Mouse (Mus musculus) thymus, postnatal 25 days (tissue): ENCODE data around the gene Plekho1.
"Not testable (repeated sequence)": the region's sequence is repeated elsewhere in the genome, so short reads cannot be mapped to it uniquely, and the experiment has no call there.

ENCODE experiments used
- DNase-seq: peaks from one replicate; pipeline ENCODE4 v3.0.0; 2022

The Plekho1 gene

GRCm38 (mm10) chr3:95978265-95978664 is 17.5 kb downstream of the Plekho1 start:
- DNase-seq, result no peak

GRCm38 (mm10) chr3:95977587-95977986 is 18.2 kb downstream of the Plekho1 start:
- DNase-seq, result not testable (repeated sequence)

GRCm38 (mm10) chr3:95977079-95977478 is 18.7 kb downstream of the Plekho1 start:
- no peak for DNase-seq

- DNase-seq, result peak; percentile 87
Observed at GRCm38 (mm10) chr3:95972873-95973634, 22.7 kb downstream of the Plekho1 start.

- peak; percentile 33 for DNase-seq
Observed at GRCm38 (mm10) chr3:95972251-95972872, 23.4 kb downstream of the Plekho1 start.

- DNase-seq, result not testable (repeated sequence)
Observed at GRCm38 (mm10) chr3:95970661-95971060, 25.1 kb downstream of the Plekho1 start.

GRCm38 (mm10) chr3:95969277-95969676 is 26.5 kb downstream of the Plekho1 start:
- no peak for DNase-seq

- peak; percentile 59 for DNase-seq
Observed at GRCm38 (mm10) chr3:95965518-95966451, 30.0 kb downstream of the Plekho1 start.

GRCm38 (mm10) chr3:95963681-95964080 is 32.1 kb downstream of the Plekho1 start:
- DNase-seq, result peak; percentile 71

- no peak for DNase-seq
Observed at GRCm38 (mm10) chr3:95963230-95963629, 32.6 kb downstream of the Plekho1 start.

- not testable (repeated sequence) for DNase-seq
Observed at GRCm38 (mm10) chr3:95962182-95962581, 33.6 kb downstream of the Plekho1 start.

- DNase-seq, result no peak
Observed at GRCm38 (mm10) chr3:95959807-95960206, 36.0 kb downstream of the Plekho1 start.

GRCm38 (mm10) chr3:95959082-95959481 is 36.7 kb downstream of the Plekho1 start:
- peak; percentile 42 for DNase-seq

- DNase-seq, result no peak
Observed at GRCm38 (mm10) chr3:95957359-95958148, 38.2 kb downstream of the Plekho1 start.

GRCm38 (mm10) chr3:95955318-95955717 is 40.5 kb downstream of the Plekho1 start:
- DNase-seq, result no peak

- not testable (repeated sequence) for DNase-seq
Observed at GRCm38 (mm10) chr3:95954648-95955173, 41.1 kb downstream of the Plekho1 start.

GRCm38 (mm10) chr3:95953522-95953921 is 42.3 kb downstream of the Plekho1 start:
- no peak for DNase-seq

- DNase-seq, result no peak
Observed at GRCm38 (mm10) chr3:95953023-95953422, 42.8 kb downstream of the Plekho1 start.

GRCm38 (mm10) chr3:95951566-95951965 is 44.2 kb downstream of the Plekho1 start:
- DNase-seq, result not testable (repeated sequence)

GRCm38 (mm10) chr3:95950763-95951551 is 44.8 kb downstream of the Plekho1 start:
- DNase-seq, result peak; percentile 92

GRCm38 (mm10) chr3:95948325-95948724 is 47.5 kb downstream of the Plekho1 start:
- DNase-seq, result no peak
